Mouse (Mus musculus) hindbrain, postnatal 0 days (tissue): ENCODE data around the gene Cep162. TPM values are rescaled to one million over a fixed set of nuclear protein-coding genes. Genes with fewer than 3 reads are reported as not detected.

Experiments used
- ATAC-seq: fragments of 200-750 bp; cut with Nextera tagmentation; 2 replicates; pipeline ENCODE4 v1.8.0; 2017; ENCODE audit warnings: mild to moderate bottlenecking, moderate TSS enrichment, moderate library complexity
- DNase-seq: peaks from one replicate; pipeline ENCODE4 v3.0.0-alpha.2; 2015; ENCODE audit warnings: low spot score
- H3K27ac ChIP-seq: fragments of 300-500 bp; sonication (generic); 2 replicates; pipeline ENCODE4 v1.5.1; 2014; ENCODE audit warnings: mild to moderate bottlenecking
- H3K27me3 ChIP-seq: fragments of 300-500 bp; sonication (generic); 2 replicates; pipeline ENCODE4 v1.6.1; 2014; ENCODE audit warnings: low read length, mixed read lengths; ENCODE audit not compliant: insufficient read depth
- H3K36me3 ChIP-seq: fragments of 300-500 bp; sonication (generic); 2 replicates; pipeline ENCODE4 v1.6.1; 2014; ENCODE audit warnings: low read length, mixed read lengths; ENCODE audit not compliant: insufficient read depth
- H3K4me1 ChIP-seq: fragments of 300-500 bp; sonication (generic); 2 replicates; pipeline ENCODE4 v1.6.1; 2014; ENCODE audit warnings: antibody characterized with exemption, low read length, mixed read lengths; ENCODE audit not compliant: insufficient read depth
- H3K4me2 ChIP-seq: fragments of 300-500 bp; sonication (generic); 2 replicates; pipeline ENCODE4 v1.6.1; 2014; ENCODE audit warnings: low read depth, mild to moderate bottlenecking, low read length, moderate library complexity, mixed read lengths
- H3K4me3 ChIP-seq: fragments of 300-500 bp; sonication (generic); 2 replicates; pipeline ENCODE4 v1.5.1; 2014; ENCODE audit warnings: low read length
- H3K9ac ChIP-seq: fragments of 300-500 bp; sonication (generic); replicated peaks from 2 replicates; pipeline ENCODE4 v1.6.1; 2014; ENCODE audit warnings: mild to moderate bottlenecking, low read length, moderate library complexity, mixed read lengths
- H3K9me3 ChIP-seq: fragments of 300-500 bp; sonication (generic); 2 replicates; pipeline ENCODE4 v1.6.1; 2016; ENCODE audit warnings: low read length, mixed read lengths
- CTCF ChIP-seq: IDR thresholded peaks from 2 replicates; pipeline ENCODE4 v1.5.1; 2016; ENCODE audit warnings: antibody characterized with exemption, control low read depth, low read depth
- WGBS: fragments of 180-500 bp; shearing (Covaris S2); extraction: QIAGEN DNeasy Blood & Tissue Kit; methylation state at CpG from one replicate; pipeline ENCODE4 v1.1.7; 2014; 5-methylcytosine and 5-hydroxymethylcytosine counted together
- polyA plus RNA-seq: library from polyadenylated mRNA; unstranded; fragments of >200 nt; fragmentation: Nextera tagmentation; extraction: Ambion mirVana; gene quantifications from 2 replicates; pipeline ENCODE4 v1.2.1, GENCODE M21; 2015
- total RNA-seq: library from RNA; depleted of rRNA; stranded (reverse); fragments of >200 nt; gene quantifications from 2 replicates; pipeline ENCODE4 v1.2.3, GENCODE M21; 2014

Gene Cep162
- total and polyA plus RNA-seq, 2 experiments from 2014 or later: 4.0 to 4.5 TPM

- ATAC-seq (no peak), DNase-seq (no peak)
- Histone ChIP-seq H3K4me3 (no peak overlapping the region), H3K9me3 (no peaks in the 10 kb centered on the region), H3K36me3 (no peaks in the 10 kb centered on the region), H3K27me3 (no peaks in the 10 kb centered on the region), H3K4me1 (no peaks in the 10 kb centered on the region), H3K9ac (no peak overlapping the region), H3K27ac (no peak overlapping the region), H3K4me2 (no peak overlapping the region)
- 72% methylated on average over 3 of the region's 3 CpGs for WGBS
- TF ChIP-seq CTCF: no peak
Observed at GRCm38 (mm10) chr9:87168051-87168450, 87.3 kb downstream of the Cep162 start.

GRCm38 (mm10) chr9:87167001-87167830, 88.1 kb downstream of the Cep162 start:
- peak; percentile 22; the same call in 1 of the 2 replicates for ATAC-seq

GRCm38 (mm10) chr9:87162559-87162958, 92.8 kb downstream of the Cep162 start:
- TF ChIP-seq CTCF: no peak
- Histone ChIP-seq H3K4me1 (no peaks in the 10 kb centered on the region), H3K36me3 (no peaks in the 10 kb centered on the region), H3K4me2 (no peak overlapping the region), H3K9me3 (no peaks in the 10 kb centered on the region), H3K4me3 (no peak overlapping the region), H3K9ac (no peak overlapping the region), H3K27ac (no peak overlapping the region), H3K27me3 (no peaks in the 10 kb centered on the region)
- ATAC-seq (no peak), DNase-seq (no peak)
- WGBS: 75% methylated on average over 4 of the region's 4 CpGs

More at GRCm38 (mm10) chr9:87167001-87167830, 88.1 kb downstream of the Cep162 start:
- Histone ChIP-seq H3K4me1 (no peaks in the 10 kb centered on the region), H3K4me2 (no peak overlapping the region), H3K9ac (no peak overlapping the region), H3K36me3 (no peaks in the 10 kb centered on the region), H3K4me3 (no peak overlapping the region), H3K27me3 (no peaks in the 10 kb centered on the region), H3K27ac (no peak overlapping the region), H3K9me3 (no peaks in the 10 kb centered on the region)
- DNase-seq: no peak
- WGBS: 52% methylated on average over 9 of the region's 9 CpGs
- no peak for TF ChIP-seq CTCF

- no peak for ATAC-seq
- H3K9me3 ChIP-seq: no peaks in the 10 kb centered on the region
- H3K36me3 ChIP-seq: no peaks in the 10 kb centered on the region
- 100% methylated on average over 1 of the region's 1 CpGs for WGBS
- no peaks in the 10 kb centered on the region for H3K27me3 ChIP-seq
- no peak overlapping the region for H3K4me2 ChIP-seq
- no peak overlapping the region for H3K9ac ChIP-seq
- no peak overlapping the region for H3K4me3 ChIP-seq
- no peak for DNase-seq
- no peaks in the 10 kb centered on the region for H3K4me1 ChIP-seq
- TF ChIP-seq CTCF: no peak
- no peak overlapping the region for H3K27ac ChIP-seq
Observed at GRCm38 (mm10) chr9:87152641-87153325, 102.6 kb downstream of the Cep162 start.

- Histone ChIP-seq H3K27ac (no peak overlapping the region), H3K4me2 (no peak overlapping the region), H3K4me1 (peaks cover 7% of the 10 kb centered on the region; the same call in 1 of the 2 replicates), H3K9ac (no peak overlapping the region), H3K9me3 (no peaks in the 10 kb centered on the region), H3K4me3 (no peak overlapping the region), H3K27me3 (peaks cover 5% of the 10 kb centered on the region; the same call in 1 of the 2 replicates), H3K36me3 (no peaks in the 10 kb centered on the region)
- 82% methylated on average over 2 of the region's 2 CpGs for WGBS
- DNase-seq (no peak), ATAC-seq (no peak)
- no peak for TF ChIP-seq CTCF
Observed at GRCm38 (mm10) chr9:87147927-87148326, 107.4 kb downstream of the Cep162 start.

- Histone ChIP-seq H3K4me2 (no peak overlapping the region), H3K4me3 (no peak overlapping the region), H3K36me3 (no peaks in the 10 kb centered on the region), H3K27me3 (peaks cover 5% of the 10 kb centered on the region; the same call in 1 of the 2 replicates), H3K27ac (no peak overlapping the region), H3K9ac (no peak overlapping the region), H3K9me3 (no peaks in the 10 kb centered on the region), H3K4me1 (peaks cover 7% of the 10 kb centered on the region; the same call in 1 of the 2 replicates)
- no peak for TF ChIP-seq CTCF
- DNase-seq (no peak), ATAC-seq (no peak)
- 87% methylated on average over 4 of the region's 4 CpGs for WGBS
Observed at GRCm38 (mm10) chr9:87146400-87146799, 108.9 kb downstream of the Cep162 start.
